Mouse (Mus musculus) kidney, postnatal 0 days (tissue): ENCODE measurements around the gene Hba-a1. TPM values are rescaled to one million over a fixed set of nuclear protein-coding genes. Genes with fewer than 3 reads are reported as not detected.
A peak's percentile ranks its signal among the peaks of the same experiment; 100 is the strongest.

Experiments
- ATAC-seq: fragments of 200-750 bp; cut with Nextera tagmentation; replicated peaks from 2 replicates; pipeline ENCODE4 v1.8.0; 2017; ENCODE audit warnings: low read depth, moderate number of reproducible peaks, moderate TSS enrichment, moderate library complexity; ENCODE audit not compliant: low FRiP score
- DNase-seq: peaks from one replicate; pipeline ENCODE4 v3.0.0-alpha.2; 2016; ENCODE audit warnings: low spot score
- H3K27ac ChIP-seq: fragments of 300-500 bp; sonication (generic); 2 replicates; pipeline ENCODE4 v1.5.1; 2014; ENCODE audit warnings: mild to moderate bottlenecking
- H3K27me3 ChIP-seq: fragments of 300-500 bp; sonication (generic); 2 replicates; pipeline ENCODE4 v1.6.1; 2014; ENCODE audit warnings: low read length, mixed read lengths; ENCODE audit not compliant: insufficient read depth
- H3K36me3 ChIP-seq: fragments of 300-500 bp; sonication (generic); 2 replicates; pipeline ENCODE4 v1.6.1; 2014; ENCODE audit warnings: low read length, mixed read lengths; ENCODE audit not compliant: insufficient read depth
- H3K4me1 ChIP-seq: fragments of 300-500 bp; sonication (generic); replicated peaks from 2 replicates; pipeline ENCODE4 v1.6.1; 2014; ENCODE audit warnings: antibody characterized with exemption, low read length, mixed read lengths; ENCODE audit not compliant: insufficient read depth
- H3K4me2 ChIP-seq: fragments of 300-500 bp; sonication (generic); 2 replicates; pipeline ENCODE4 v1.6.1; 2014; ENCODE audit warnings: mild to moderate bottlenecking, low read length, moderate library complexity, mixed read lengths
- H3K4me3 ChIP-seq: fragments of 300-500 bp; sonication (generic); replicated peaks from 2 replicates; pipeline ENCODE4 v1.5.1; 2014; ENCODE audit warnings: low read depth, low read length
- H3K9ac ChIP-seq: fragments of 300-500 bp; sonication (generic); 2 replicates; pipeline ENCODE4 v1.6.1; 2014; ENCODE audit warnings: low read depth, low read length
- H3K9me3 ChIP-seq: fragments of 300-500 bp; sonication (generic); replicated peaks from 2 replicates; pipeline ENCODE4 v1.6.1; 2016; ENCODE audit warnings: low read length, inconsistent platforms, mixed read lengths
- CTCF ChIP-seq: IDR thresholded peaks from 2 replicates; pipeline ENCODE4 v1.5.1; 2016; ENCODE audit warnings: antibody characterized with exemption, low read depth, mild to moderate bottlenecking, moderate library complexity
- WGBS: fragments of 180-500 bp; shearing (Covaris S2); extraction: QIAGEN DNeasy Blood & Tissue Kit; methylation state at CpG from one replicate; pipeline ENCODE4 v1.1.7; 2014; 5-methylcytosine and 5-hydroxymethylcytosine counted together
- polyA plus RNA-seq: library from polyadenylated mRNA; unstranded; fragments of >200 nt; fragmentation: Nextera tagmentation; extraction: Ambion mirVana; gene quantifications from 2 replicates; pipeline ENCODE4 v1.2.1, GENCODE M21; 2015

Hba-a1 gene
- polyA plus RNA-seq, 1 experiment from 2014 or later = 1,027 TPM

GRCm38 (mm10) chr11:32244617-32245016 is 38.7 kb upstream of the Hba-a1 start:
- Histone ChIP-seq H3K9me3 (no peaks in the 10 kb centered on the region), H3K36me3 (peaks cover 20% of the 10 kb centered on the region), H3K27ac (peak overlapping the region; percentile 77), H3K4me2 (no peak overlapping the region), H3K4me3 (no peak overlapping the region), H3K4me1 (peaks cover 12% of the 10 kb centered on the region), H3K9ac (no peak overlapping the region), H3K27me3 (no peaks in the 10 kb centered on the region)
- DNase-seq = no peak
- WGBS = 80% methylated on average over 1 of the region's 1 CpGs
- TF ChIP-seq CTCF = no peak
- ATAC-seq = no peak

GRCm38 (mm10) chr11:32245614-32246013 is 37.7 kb upstream of the Hba-a1 start:
- no peak for TF ChIP-seq CTCF
- Histone ChIP-seq H3K4me3 (no peak overlapping the region), H3K4me1 (peaks cover 12% of the 10 kb centered on the region), H3K36me3 (peaks cover 20% of the 10 kb centered on the region), H3K9ac (no peak overlapping the region), H3K27ac (no peak overlapping the region), H3K4me2 (no peak overlapping the region), H3K27me3 (no peaks in the 10 kb centered on the region), H3K9me3 (no peaks in the 10 kb centered on the region)
- 94% methylated on average over 6 of the region's 6 CpGs for WGBS
- DNase-seq (no peak), ATAC-seq (no peak)

GRCm38 (mm10) chr11:32247068-32247467 is 36.2 kb upstream of the Hba-a1 start:
- Histone ChIP-seq H3K9ac (no peak overlapping the region), H3K27me3 (no peaks in the 10 kb centered on the region), H3K4me1 (peaks cover 12% of the 10 kb centered on the region), H3K27ac (no peak overlapping the region), H3K4me2 (no peak overlapping the region), H3K4me3 (no peak overlapping the region), H3K36me3 (peaks cover 16% of the 10 kb centered on the region), H3K9me3 (no peaks in the 10 kb centered on the region)
- DNase-seq (no peak), ATAC-seq (no peak)
- TF ChIP-seq CTCF = peak; percentile 55

- 68% methylated on average over 3 of the region's 3 CpGs for WGBS
- no peak for ATAC-seq
- no peaks in the 10 kb centered on the region for H3K27me3 ChIP-seq
- TF ChIP-seq CTCF = no peak
- DNase-seq = no peak
- H3K4me2 ChIP-seq = no peak overlapping the region
- no peaks in the 10 kb centered on the region for H3K9me3 ChIP-seq
- H3K27ac ChIP-seq = no peak overlapping the region
- H3K9ac ChIP-seq = no peak overlapping the region
- peaks cover 10% of the 10 kb centered on the region for H3K4me1 ChIP-seq
- peaks cover 17% of the 10 kb centered on the region for H3K36me3 ChIP-seq
- H3K4me3 ChIP-seq = no peak overlapping the region
Measured at GRCm38 (mm10) chr11:32248350-32248749, 35.0 kb upstream of the Hba-a1 start.

GRCm38 (mm10) chr11:32250880-32251763 is 32.2 kb upstream of the Hba-a1 start:
- Histone ChIP-seq H3K4me2 (no peak overlapping the region), H3K9me3 (no peaks in the 10 kb centered on the region), H3K4me1 (no peaks in the 10 kb centered on the region), H3K4me3 (no peak overlapping the region), H3K27me3 (no peaks in the 10 kb centered on the region), H3K27ac (no peak overlapping the region), H3K36me3 (peaks cover 30% of the 10 kb centered on the region), H3K9ac (no peak overlapping the region)
- WGBS = 81% methylated on average over 8 of the region's 8 CpGs
- DNase-seq (no peak), ATAC-seq (no peak)
- no peak for TF ChIP-seq CTCF

GRCm38 (mm10) chr11:32253121-32253520 is 30.2 kb upstream of the Hba-a1 start:
- H3K27me3 ChIP-seq = no peaks in the 10 kb centered on the region
- no peak overlapping the region for H3K9ac ChIP-seq
- no peak overlapping the region for H3K4me2 ChIP-seq
- DNase-seq (no peak), ATAC-seq (no peak)
- no peak overlapping the region for H3K27ac ChIP-seq
- no peaks in the 10 kb centered on the region for H3K9me3 ChIP-seq
- H3K4me3 ChIP-seq = no peak overlapping the region
- peaks cover 30% of the 10 kb centered on the region for H3K36me3 ChIP-seq
- 88% methylated on average over 1 of the region's 1 CpGs for WGBS
- H3K4me1 ChIP-seq = no peaks in the 10 kb centered on the region
- TF ChIP-seq CTCF = no peak
